Mouse (Mus musculus) embryonic stem cell, embryonic (primary cell): Measurements from ENCODE around the gene Bsn.

Source experiments
- CTCF ChIA-PET, 4 experiments: fragments of 300-600 bp in 2 of 4; fragments of 350-600 bp in 2 of 4; sonication (Branson Sonifier 250); formaldehyde crosslinking; loops; one replicate each; lab custom pipeline; 2022; ENCODE audit warnings: inconsistent platforms in 2 of 4; lab: Charles Lee
- POLR2A ChIA-PET, 4 experiments: fragments of 300-600 bp in 2 of 4; fragments of 350-600 bp in 2 of 4; sonication (Branson Sonifier 250); formaldehyde crosslinking; loops; one replicate each; lab custom pipeline; 2022; ENCODE audit warnings: antibody characterized with exemption in 4 of 4, inconsistent platforms in 1 of 4; lab: Charles Lee

Gene Bsn

DNA sequence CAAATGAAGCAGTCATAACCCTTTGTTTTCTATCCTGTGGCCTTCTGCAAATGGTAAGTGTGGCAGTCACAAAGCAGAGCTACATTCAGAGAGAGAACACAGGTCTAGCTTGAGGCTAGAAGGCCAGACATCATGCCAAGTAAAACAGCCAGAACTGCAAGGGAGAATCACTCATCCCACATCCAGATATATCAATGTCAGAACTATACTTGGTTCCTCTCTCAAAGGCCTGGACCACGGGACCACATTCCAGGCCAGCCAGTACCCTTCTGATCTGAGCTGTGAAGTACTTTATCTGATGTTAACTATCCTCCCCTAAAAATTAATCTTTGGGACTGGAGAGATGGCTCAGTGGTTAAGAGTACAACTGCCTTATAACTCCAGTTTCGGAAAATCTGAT lies 22.2 kb upstream of the Bsn start:
- ChIA-PET CTCF (interaction anchor here in 3 of 4 experiments (0.6 to 3.5 kb wide), 4 partner anchors 10 to 350 kb away, joined by 3 to 12 read pairs (median 5); no protein-coding TSS in a partner anchor), POLR2A (interaction anchor here in 1 of 4 experiments (0.6 to 1.2 kb wide), 3 partner anchors 8 to 51 kb away, joined by 3 to 4 read pairs (median 3); partner anchors contain the start of gene Dag1)

DNA sequence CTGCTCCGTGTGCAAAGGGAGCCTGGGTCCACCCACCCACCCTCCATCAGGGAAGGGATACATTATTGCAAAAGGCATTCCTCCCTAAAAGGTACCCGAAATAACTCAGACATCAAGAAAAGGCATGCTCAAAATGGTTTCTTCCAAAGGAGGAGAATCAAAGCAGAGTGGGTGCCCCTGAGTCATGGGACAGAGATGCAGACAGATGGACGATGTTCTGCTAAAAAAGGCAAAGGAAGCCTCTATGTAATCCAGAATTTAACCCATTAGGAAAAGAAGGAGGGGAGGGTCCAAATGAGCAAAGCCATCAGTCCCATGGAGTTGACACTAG lies 15.4 kb upstream of the Bsn start:
- ChIA-PET CTCF (interaction anchor here in 3 of 4 experiments (0.6 to 2.1 kb wide), 6 partner anchors 22 to 400 kb away, joined by 3 to 13 read pairs (median 4); no protein-coding TSS in a partner anchor), POLR2A (no interaction called here)

DNA sequence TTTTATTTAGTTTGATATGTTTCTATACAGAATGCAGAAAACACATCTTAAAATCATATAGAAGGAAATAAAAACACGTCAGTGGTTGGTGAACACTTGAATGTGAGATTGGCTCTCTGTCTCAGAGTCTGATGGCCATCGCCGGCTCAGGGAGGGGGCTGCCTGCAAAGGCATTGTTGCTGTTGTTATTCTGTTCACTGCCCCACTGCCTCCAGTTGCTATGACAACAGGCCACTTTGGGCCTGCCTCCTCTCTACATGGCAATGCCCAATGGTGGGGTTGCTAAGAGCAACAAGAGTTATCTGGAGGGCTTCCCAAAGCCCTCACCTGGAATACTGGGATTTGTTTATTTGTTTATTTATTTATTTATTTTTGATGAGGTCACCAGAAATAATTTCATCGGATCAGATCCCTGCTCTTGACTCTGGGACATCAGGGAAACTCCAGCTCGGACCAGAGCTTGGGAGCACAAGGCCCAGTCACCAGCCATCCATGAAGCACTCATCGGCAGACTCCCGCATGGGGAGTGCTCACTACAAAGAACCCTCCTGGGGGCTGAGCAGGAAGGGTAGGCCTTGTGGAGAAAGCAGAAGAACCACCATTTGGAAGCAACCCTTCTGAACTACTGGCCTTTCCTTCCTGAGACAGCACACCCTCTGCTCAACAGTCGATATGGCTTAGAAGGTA lies 14.8 kb upstream of the Bsn start:
- CTCF ChIA-PET: interaction anchor here in 3 of 4 experiments (0.6 to 3.2 kb wide), 9 partner anchors 40 to 152 kb away, joined by 3 to 27 read pairs (median 3); partner anchors contain the start of gene Amigo3 (in 1 of the 3)

DNA sequence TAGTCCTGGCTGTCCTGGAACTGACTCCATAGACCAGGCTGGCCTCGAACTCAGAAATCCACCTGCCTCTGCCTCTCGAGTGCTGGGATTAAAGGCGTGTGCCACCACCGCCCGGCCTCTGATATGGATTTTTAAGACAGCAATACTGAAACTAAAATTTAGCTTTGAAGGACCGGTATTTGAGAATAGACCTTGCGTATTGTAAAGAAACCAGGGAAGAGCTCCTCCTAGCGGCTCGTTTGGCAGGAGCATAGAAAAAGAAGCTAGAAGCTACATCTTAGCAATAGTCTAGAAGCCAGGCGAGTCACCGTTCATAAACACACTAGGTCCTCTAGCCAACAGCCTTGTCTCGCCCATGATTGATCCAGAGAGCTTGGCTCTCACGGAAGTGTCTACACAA lies 12.8 kb upstream of the Bsn start:
- CTCF ChIA-PET: interaction anchor here (0.5 to 4.4 kb wide), 89 partner anchors 9 to 1792 kb away, joined by 3 to 66 read pairs (median 4); partner anchors contain the start of genes Apeh (in 3 of the 4), Bsn (in 2 of the 4), Amigo3 (in 1 of the 4) and Dag1 (in 1 of the 4)
- POLR2A ChIA-PET: interaction anchor here in 3 of 4 experiments (0.6 to 1.9 kb wide), 29 partner anchors 11 to 314 kb away, joined by 3 to 14 read pairs (median 4); partner anchors contain the start of genes Apeh (in 2 of the 3), Amigo3 (in 1 of the 3), Bsn (in 1 of the 3) and Dag1 (in 1 of the 3)

More for the DNA sequence above, 14.8 kb upstream of the Bsn start:
- POLR2A ChIA-PET: interaction anchor here in 3 of 4 experiments (0.6 to 1.9 kb wide), 4 partner anchors 13 to 111 kb away, joined by 3 to 12 read pairs (median 4); partner anchors contain the start of gene Apeh (in 1 of the 3)

DNA sequence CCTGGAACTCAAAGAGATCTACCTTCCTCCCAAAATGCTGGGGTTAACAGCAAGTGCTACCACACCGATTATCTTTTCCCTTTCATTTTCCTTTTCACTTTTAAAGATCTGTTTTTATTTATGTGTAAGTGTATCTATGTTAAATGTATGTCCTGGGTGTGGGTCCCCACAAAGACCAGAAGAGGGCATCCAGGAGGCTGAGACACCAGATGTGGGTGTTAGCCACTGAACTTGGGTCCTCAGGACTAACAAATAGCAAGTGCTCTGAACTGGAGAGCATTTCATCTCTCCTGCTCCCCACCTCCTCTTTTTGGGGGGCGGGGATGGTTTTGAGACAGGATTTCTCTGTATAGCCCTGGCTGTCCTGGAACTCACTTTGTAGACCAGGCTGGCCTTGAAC lies 12.0 kb upstream of the Bsn start:
- CTCF ChIA-PET: interaction anchor here in 3 of 4 experiments (0.5 to 4.4 kb wide), 13 partner anchors 11 to 872 kb away, joined by 3 to 66 read pairs (median 6); partner anchors contain the start of genes Apeh (in 1 of the 3) and Atrip (in 1 of the 3)
- POLR2A ChIA-PET: interaction anchor here in 2 of 4 experiments (0.7 to 1.7 kb wide), 5 partner anchors 13 to 137 kb away, joined by 3 to 5 read pairs (median 4); partner anchors contain the start of genes Bsn (in 1 of the 2) and Gpx1 (in 1 of the 2)

DNA sequence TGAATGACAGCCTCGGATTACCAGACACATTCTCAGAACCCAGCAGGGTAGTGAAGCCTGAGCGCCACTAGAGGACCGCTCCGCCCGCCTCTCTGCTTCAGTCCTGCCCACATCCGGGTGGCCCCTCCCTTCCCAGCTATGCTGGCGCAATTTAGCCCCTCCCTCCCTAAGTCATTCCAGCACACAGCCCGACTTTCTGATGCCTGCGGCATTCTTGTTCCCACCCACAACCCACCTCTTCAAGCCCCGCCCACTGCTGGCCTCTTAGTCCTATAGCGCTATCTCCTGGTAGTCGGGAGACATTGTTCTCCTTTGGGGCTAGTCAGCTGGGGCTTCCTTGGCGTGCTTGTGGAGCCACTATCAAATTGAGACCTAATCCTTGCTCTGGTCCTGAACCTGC lies 11.0 kb upstream of the Bsn start:
- POLR2A ChIA-PET: interaction anchor here in 3 of 4 experiments (0.6 to 2.6 kb wide), 26 partner anchors 9 to 457 kb away, joined by 3 to 27 read pairs (median 4); partner anchors contain the start of genes Apeh (in 3 of the 3), Dag1 (in 2 of the 3), 1700102P08Rik (in 1 of the 3) and Amigo3 (in 1 of the 3)
- CTCF ChIA-PET: interaction anchor here (0.5 to 4.4 kb wide), 66 partner anchors 9 to 499 kb away, joined by 3 to 66 read pairs (median 4); partner anchors contain the start of genes Apeh (in 3 of the 4), Bsn (in 2 of the 4), Amigo3 (in 1 of the 4) and Amt (in 1 of the 4)

DNA sequence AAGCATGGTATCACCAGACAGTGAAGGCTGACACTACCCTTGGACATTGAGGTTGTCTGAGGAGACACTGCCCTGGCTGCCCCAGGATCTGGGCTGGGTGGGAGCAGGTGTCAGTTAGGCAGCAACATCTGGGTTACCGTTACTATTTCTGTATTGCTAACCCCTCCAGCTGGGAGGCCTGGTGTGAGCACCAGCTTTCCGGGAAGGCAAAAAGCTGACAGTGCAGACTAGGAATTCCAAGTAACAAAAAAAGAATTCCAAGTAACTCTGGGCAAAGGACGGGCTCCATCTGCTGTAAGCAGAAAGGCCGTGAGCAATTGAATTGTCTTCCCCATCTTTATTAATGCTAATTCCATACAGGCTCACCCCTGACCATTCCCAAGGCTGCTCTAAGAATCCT lies 8.4 kb upstream of the Bsn start:
- ChIA-PET CTCF (interaction anchor here in 2 of 4 experiments (0.6 to 5.3 kb wide), 3 partner anchors 25 to 104 kb away, joined by 8 to 24 read pairs (median 14); partner anchors contain the start of gene Apeh (in 1 of the 2)), POLR2A (interaction anchor here in 3 of 4 experiments (0.5 to 1.7 kb wide), 3 partner anchors 13 to 140 kb away, joined by 3 to 8 read pairs (median 4); partner anchors contain the start of gene Gpx1 (in 1 of the 3))

DNA sequence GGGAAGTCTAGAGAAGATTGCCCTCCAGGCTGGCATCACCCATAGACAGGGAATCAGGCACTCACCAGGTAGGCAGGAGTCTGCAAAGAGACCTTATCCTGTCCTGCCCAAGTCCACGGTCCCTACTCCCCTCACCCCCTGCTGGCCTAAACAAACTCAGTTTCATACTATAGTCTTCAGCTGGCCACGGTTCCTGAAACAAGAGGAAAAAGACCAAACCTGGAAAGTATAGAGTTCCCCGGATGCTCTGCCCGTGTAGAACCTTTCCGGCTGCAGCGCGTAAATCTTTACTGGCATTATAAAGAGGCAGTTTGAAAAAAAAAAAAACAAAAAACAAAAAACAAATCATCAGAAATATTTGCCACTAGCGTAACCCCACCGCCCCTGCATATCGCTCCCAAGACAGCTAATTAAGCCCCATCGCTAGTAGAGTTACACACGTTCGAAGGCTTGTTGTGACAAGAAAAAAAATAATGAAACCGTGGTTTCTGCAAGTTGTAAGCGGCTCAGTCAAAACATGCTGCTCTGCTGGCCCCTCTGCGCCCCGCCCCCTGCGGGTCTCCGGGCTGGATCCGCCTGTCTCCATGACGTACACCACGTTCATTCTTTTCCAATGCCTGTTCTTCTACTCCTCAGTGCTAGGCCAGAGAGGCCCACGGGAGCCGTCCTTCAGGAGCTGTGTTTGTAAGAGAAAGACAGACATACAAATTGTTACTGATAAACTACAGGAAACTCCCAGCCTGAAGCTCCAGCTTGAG lies 6.9 kb upstream of the Bsn start:
- CTCF ChIA-PET: interaction anchor here in 2 of 4 experiments (0.9 to 5.3 kb wide), 7 partner anchors 18 to 296 kb away, joined by 3 to 24 read pairs (median 6); partner anchors contain the start of gene Apeh (in 1 of the 2)
- POLR2A ChIA-PET: interaction anchor here in 3 of 4 experiments (0.5 to 1.8 kb wide), 9 partner anchors 10 to 296 kb away, joined by 3 to 11 read pairs (median 3); partner anchors contain the start of genes 1700102P08Rik (in 1 of the 3), Amigo3 (in 1 of the 3), Apeh (in 1 of the 3) and Gpx1 (in 1 of the 3)

DNA sequence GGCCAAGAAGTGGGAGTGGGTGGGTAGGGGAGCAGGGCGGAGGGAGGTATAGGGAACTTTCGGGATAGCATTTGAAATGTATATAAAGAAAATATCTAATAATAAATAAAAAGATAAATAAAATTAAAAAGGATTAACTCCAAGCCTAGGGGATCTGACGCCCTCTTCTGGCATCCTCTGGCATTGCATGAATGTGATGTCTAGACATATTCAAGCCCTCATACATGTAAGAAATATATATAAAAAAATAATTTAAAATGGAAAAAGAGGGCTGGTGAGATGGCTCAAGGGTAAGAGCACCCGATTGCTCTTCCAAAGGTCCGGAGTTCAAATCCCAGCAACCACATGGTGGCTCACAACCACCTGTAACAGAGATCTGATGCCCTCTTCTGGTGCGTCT lies 6.0 kb upstream of the Bsn start:
- POLR2A ChIA-PET: interaction anchor here in 1 of 4 experiments (1.2 to 1.8 kb wide), 2 partner anchors 101 to 143 kb away, joined by 3 to 6 read pairs; partner anchors contain the start of genes Amigo3 and Apeh
- CTCF ChIA-PET: interaction anchor here in 3 of 4 experiments (0.6 to 5.3 kb wide), 6 partner anchors 56 to 762 kb away, joined by 3 to 24 read pairs (median 8); partner anchors contain the start of gene Apeh (in 1 of the 3)

DNA sequence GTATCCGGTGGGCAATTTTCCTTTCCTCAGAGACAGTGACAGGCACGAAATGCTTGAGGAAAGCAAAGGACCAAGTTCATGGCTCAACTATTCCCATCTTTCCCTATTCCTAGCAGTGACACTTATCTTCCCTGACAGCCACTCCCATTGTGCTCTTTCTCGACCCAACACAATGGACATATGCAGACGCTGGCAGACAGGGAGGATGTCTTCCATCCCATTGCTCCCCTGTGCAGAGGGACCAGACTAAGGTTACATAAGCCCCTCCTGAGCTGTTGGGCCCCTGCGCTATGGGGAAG lies 747 bp downstream of the Bsn start:
- POLR2A ChIA-PET: interaction anchor here in 3 of 4 experiments (0.5 to 1.8 kb wide), 13 partner anchors 12 to 254 kb away, joined by 3 to 6 read pairs (median 4); partner anchors contain the start of genes Camkv (in 1 of the 3) and Dag1 (in 1 of the 3)
- CTCF ChIA-PET: interaction anchor here in 3 of 4 experiments (1.0 to 2.0 kb wide), 10 partner anchors 11 to 283 kb away, joined by 3 to 12 read pairs (median 4); partner anchors contain the start of gene Mst1r (in 1 of the 3)

DNA sequence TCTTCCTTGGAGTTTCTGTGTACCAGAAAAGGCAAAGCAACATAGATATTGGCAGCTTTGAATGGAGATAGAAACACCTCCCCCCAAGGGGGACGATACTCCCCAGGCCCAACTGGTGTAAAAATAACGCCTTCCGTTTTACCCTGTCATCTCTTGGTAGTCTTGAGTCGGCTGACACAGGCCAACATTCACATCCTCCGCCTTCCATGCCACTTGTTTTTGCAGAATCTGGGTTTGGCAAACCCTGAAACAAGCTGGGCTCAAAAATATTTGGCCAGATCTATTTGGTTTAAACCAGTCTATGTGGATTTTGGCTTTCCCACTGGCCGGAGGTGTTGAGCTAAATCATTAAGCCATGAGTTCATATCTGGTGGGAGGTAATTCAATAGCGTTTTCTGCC lies 1.2 kb downstream of the Bsn start:
- ChIA-PET CTCF (interaction anchor here in 3 of 4 experiments (0.5 to 2.0 kb wide), 6 partner anchors 12 to 96 kb away, joined by 3 to 12 read pairs (median 4); no protein-coding TSS in a partner anchor), POLR2A (interaction anchor here in 2 of 4 experiments (1.0 to 1.8 kb wide), 7 partner anchors 12 to 253 kb away, joined by 3 to 6 read pairs (median 5); partner anchors contain the start of genes Camkv (in 1 of the 2) and Dag1 (in 1 of the 2))

DNA sequence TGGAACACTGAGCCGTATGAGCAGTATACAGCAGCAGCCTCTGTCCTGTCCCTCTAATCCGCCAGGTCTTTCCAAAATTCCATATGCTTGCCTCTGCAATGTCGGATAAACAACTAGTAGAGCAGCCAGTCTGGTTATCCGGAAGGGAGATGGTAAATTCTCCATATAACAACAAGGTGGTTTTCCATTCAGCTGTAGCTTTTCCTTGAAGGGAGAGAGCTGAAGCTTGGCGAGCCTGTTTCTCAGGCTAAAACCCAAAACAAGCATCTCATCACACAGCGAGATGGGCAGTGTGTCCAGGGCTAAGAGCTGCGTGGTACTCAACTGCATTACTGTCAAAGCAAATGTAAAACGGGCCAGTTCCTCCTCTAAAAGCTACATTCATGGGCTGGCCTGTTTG lies 1.7 kb downstream of the Bsn start:
- ChIA-PET POLR2A (interaction anchor here in 2 of 4 experiments (1.0 to 1.8 kb wide), 5 partner anchors 14 to 253 kb away, joined by 3 to 6 read pairs (median 5); partner anchors contain the start of genes Camkv (in 1 of the 2) and Dag1 (in 1 of the 2)), CTCF (interaction anchor here in 2 of 4 experiments (0.5 to 2.0 kb wide), 3 partner anchors 15 to 52 kb away, joined by 3 to 12 read pairs (median 3); no protein-coding TSS in a partner anchor)

DNA sequence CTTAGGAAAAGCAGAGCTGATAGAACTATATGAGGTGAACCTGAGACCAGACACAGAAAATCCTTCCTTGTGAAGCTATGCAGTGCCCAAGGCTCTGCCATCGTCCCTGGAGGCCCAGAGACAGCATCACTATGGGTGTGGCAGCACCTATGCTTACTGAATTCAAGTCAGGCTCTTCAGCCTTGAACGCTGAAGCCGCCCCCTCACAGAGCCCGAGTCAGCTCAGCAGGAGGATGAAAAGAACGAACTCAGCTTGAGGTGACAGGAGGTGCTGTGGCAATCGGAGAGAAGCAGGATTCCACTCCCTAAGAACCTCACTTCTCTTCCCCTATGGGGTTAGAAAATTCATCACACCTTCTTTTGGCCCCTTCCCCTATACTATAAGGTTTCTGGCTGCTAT lies 2.6 kb downstream of the Bsn start:
- POLR2A ChIA-PET: interaction anchor here in 1 of 4 experiments (1.3 to 1.5 kb wide), 2 partner anchors 10 to 15 kb away, joined by 4 read pairs; no protein-coding TSS in a partner anchor
- CTCF ChIA-PET: no interaction called here

DNA sequence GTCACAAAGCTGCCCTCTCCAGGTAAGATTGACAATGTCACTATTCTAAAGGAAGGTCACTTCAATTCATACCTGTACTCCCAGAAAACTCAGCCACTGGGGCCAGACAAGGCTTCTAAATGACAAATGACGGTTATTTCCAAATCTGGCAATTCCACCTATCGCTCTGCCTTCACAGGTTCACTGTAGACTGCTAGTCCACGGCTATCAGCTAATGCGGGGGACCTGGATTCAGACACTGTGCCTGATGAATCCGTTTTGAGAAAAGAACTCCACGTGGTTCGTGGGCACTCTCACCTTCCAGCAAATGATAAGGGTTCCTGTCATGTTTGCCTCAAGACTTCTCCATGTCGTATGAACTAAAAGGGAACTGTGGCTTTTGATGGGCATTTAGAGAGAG lies 4.4 kb downstream of the Bsn start:
- ChIA-PET CTCF (interaction anchor here in 2 of 4 experiments (0.6 to 0.7 kb wide), 2 partner anchors 18 to 57 kb away, joined by 3 read pairs; no protein-coding TSS in a partner anchor), POLR2A (interaction anchor here in 3 of 4 experiments (0.6 to 1.6 kb wide), 4 partner anchors 13 to 218 kb away, joined by 3 to 8 read pairs (median 3); partner anchors contain the start of gene Dag1 (in 1 of the 3))

DNA sequence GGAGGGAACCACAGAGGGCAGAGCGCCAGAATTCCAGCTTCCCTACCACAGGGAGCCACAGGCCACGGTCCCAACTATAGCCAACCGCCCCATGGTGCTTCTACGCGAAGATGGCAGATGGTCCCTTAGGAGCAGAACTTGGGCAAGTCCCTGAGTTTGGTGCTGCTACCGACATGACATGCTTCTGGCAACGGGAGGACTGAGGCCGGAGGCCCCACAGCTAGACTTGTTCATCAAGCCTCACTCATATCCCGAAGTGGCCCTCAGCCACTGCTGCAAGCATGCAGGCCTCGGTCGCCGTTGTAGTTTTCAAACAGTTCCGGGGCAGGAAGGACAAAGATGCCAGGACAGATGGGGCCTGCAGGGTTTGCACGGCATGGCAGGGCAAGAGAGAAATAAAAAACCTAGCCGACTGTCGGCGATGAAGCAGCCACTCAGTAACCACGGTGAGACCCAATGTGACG lies 6.6 kb downstream of the Bsn start:
- CTCF ChIA-PET: interaction anchor here (0.5 to 2.2 kb wide), 15 partner anchors 18 to 283 kb away, joined by 3 to 10 read pairs (median 4); partner anchors contain the start of gene Amigo3 (in 1 of the 4)
- POLR2A ChIA-PET: interaction anchor here (0.6 to 2.2 kb wide), 27 partner anchors 9 to 384 kb away, joined by 3 to 9 read pairs (median 3); partner anchors contain the start of genes Apeh (in 2 of the 4), Amigo3 (in 1 of the 4), Dag1 (in 1 of the 4) and Ndufaf3 (in 1 of the 4)
